Mouse (Mus musculus) midbrain, embryonic 16.5 days (tissue): ENCODE measurements around the gene Plxnd1. TPM values are rescaled to one million over a fixed set of nuclear protein-coding genes. Genes with fewer than 3 reads are reported as not detected.

Experiments
- polyA plus RNA-seq: library from polyadenylated mRNA; unstranded; fragments of >200 nt; fragmentation: Nextera tagmentation; extraction: Ambion mirVana; gene quantifications from 2 replicates; pipeline ENCODE4 v1.2.1, GENCODE M21; 2015

Gene Plxnd1
- polyA plus RNA-seq, 1 experiment from 2014 or later, result 7.5 TPM

Other genes starting within 250 kb of the Plxnd1 start
- gene Tmem40, start 232.6 kb downstream of the Plxnd1 start, polyA plus RNA-seq, result 0.85 and 1.3 TPM in 2 replicates
- gene Cand2, start 220.5 kb downstream of the Plxnd1 start, polyA plus RNA-seq, result 9.8 and 10.3 TPM in 2 replicates
- gene Rpl32, start 186.3 kb downstream of the Plxnd1 start, polyA plus RNA-seq, result 855 and 922 TPM in 2 replicates
- gene Efcab12, start 156.6 kb downstream of the Plxnd1 start, polyA plus RNA-seq, result 3.1 and 3.2 TPM in 2 replicates
- 8.9 and 10.1 TPM in 2 replicates for gene Mbd4, start 141.6 kb downstream of the Plxnd1 start, polyA plus RNA-seq
- 35.2 and 36.8 TPM in 2 replicates for gene Ift122, start 141.5 kb downstream of the Plxnd1 start, polyA plus RNA-seq
- gene Rho, start 63.3 kb downstream of the Plxnd1 start, polyA plus RNA-seq, result 0.14 and 0.36 TPM in 2 replicates
- not detected in 2 replicates for gene H1foo, start 50.1 kb downstream of the Plxnd1 start, polyA plus RNA-seq
- 27.1 and 30.8 TPM in 2 replicates for gene Tmcc1, start 198.5 kb upstream of the Plxnd1 start, polyA plus RNA-seq
- gene Washc2, start 213.0 kb upstream of the Plxnd1 start, polyA plus RNA-seq, result 72.8 and 79.1 TPM in 2 replicates